Mouse (Mus musculus) mature B cell (primary cell): ENCODE data around the gene Snupn.
"Not testable (repeated sequence)": the region's sequence is repeated elsewhere in the genome, so short reads cannot be mapped to it uniquely, and the experiment has no call there.

Experiments
- in situ Hi-C: fragments of 300-500 bp; cut with MboI; formaldehyde crosslinking; loops from 2 replicates; pipeline ENCODE4 v1.14.3; 2019

Gene Snupn

GRCm38 (mm10) chr9:56997206-56997605 lies 46.5 kb downstream of the Snupn start:
- in situ Hi-C loops = not testable (repeated sequence)

GRCm38 (mm10) chr9:57003011-57003410 lies 52.3 kb downstream of the Snupn start:
- in situ Hi-C loops = no loop called here

- in situ Hi-C loops = no loop called here
Observed at GRCm38 (mm10) chr9:57012393-57012792, 61.7 kb downstream of the Snupn start.

- in situ Hi-C loops = no loop called here
Observed at GRCm38 (mm10) chr9:57012895-57013294, 62.2 kb downstream of the Snupn start.

GRCm38 (mm10) chr9:57013756-57014155 lies 63.1 kb downstream of the Snupn start:
- in situ Hi-C loops = no loop called here

GRCm38 (mm10) chr9:57014766-57015165 lies 64.1 kb downstream of the Snupn start:
- in situ Hi-C loops = no loop called here

- in situ Hi-C loops = no loop called here
Observed at GRCm38 (mm10) chr9:57017631-57018030, 67.0 kb downstream of the Snupn start.

GRCm38 (mm10) chr9:57031756-57032155 lies 81.1 kb downstream of the Snupn start:
- in situ Hi-C loops = no loop called here
